ENCODE assay signal across 28 mouse cellular contexts in the genomic region with DNA sequence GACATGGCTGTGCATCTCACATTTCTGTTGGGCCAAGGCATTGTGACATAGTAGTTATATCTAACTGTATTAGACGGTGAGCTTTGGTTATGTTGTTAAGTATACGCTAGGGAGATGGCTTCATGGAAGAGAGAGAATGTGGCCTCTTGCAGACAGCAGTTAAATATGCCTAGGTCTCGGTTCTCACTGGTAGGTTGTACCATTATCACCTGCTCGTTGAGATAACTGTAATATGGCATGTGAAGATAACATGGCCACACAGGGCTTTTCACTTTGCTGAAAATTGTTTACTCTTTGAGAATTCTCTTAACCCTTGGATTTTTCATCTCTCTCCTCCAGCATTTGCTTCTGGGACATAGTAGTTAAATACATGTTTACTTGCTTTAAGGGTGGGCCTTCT. TPM values are rescaled to one million over a fixed set of nuclear protein-coding genes. Genes with fewer than 3 reads are reported as not detected.
A peak's percentile ranks its signal among the peaks of the same experiment; 100 is the strongest.
DNase-seq lines count a peak whose midpoint lies in the region; ATAC-seq and TF ChIP-seq lines count a peak whose summit lies in the region.
"Had no signal": no experiment of that assay in that cellular context is flagged by ENCODE, and none has a peak within 500 bp of the region (broad histone marks: within the 10 kb centered on the region; RNA-seq: fewer than 3 reads in every experiment).

No protein-coding gene starts in this region.

- no peaks in the 10 kb centered on the region for H3K36me3 ChIP-seq in liver, embryonic 14.5 days (replicated peaks; ENCODE audit: control insufficient read depth, insufficient read depth, low read depth)
- H3K36me3 ChIP-seq: embryonic facial prominence, embryonic 15.5 days; forebrain, embryonic 12.5 days; G1E; heart, embryonic 10.5 days; hindbrain, embryonic 13.5 days had no signal

- H3K4me3 ChIP-seq in liver, embryonic 14.5 days (ENCODE audit: insufficient read depth in 1 of 2, low read depth in 2 of 2, low read length in 2 of 2): no peak overlapping the region
- H3K4me3 ChIP-seq: embryonic facial prominence, embryonic 15.5 days; forebrain, embryonic 12.5 days; heart, embryonic 10.5 days; hindbrain, embryonic 13.5 days had no signal

- TF ChIP-seq EP300 in liver, embryonic 14.5 days (IDR thresholded peaks at IDR 0.05; ENCODE audit: low read depth): peak; percentile 81

- no peak for TF ChIP-seq CTCF in liver, embryonic 14.5 days (IDR thresholded peaks at IDR 0.05; ENCODE audit: low read depth)

- no peak overlapping the region for H3K9ac ChIP-seq in liver, embryonic 14.5 days (replicated peaks)
- H3K9ac ChIP-seq: embryonic facial prominence, embryonic 15.5 days; forebrain, embryonic 12.5 days; hindbrain, embryonic 13.5 days had no signal

- no peaks in the 10 kb centered on the region for H3K27me3 ChIP-seq in liver, embryonic 14.5 days (ENCODE audit: control insufficient read depth, insufficient read depth, low read length)
- H3K27me3 ChIP-seq: embryonic facial prominence, embryonic 15.5 days; forebrain, embryonic 12.5 days; hindbrain, embryonic 13.5 days had no signal

- peak; percentile 61 for ATAC-seq in erythroblast, adult 5-6 weeks (replicated peaks; ENCODE audit: low FRiP score, poor library complexity, severe bottlenecking)
- peak; percentile 80 for ATAC-seq in liver, embryonic 14.5 days (ENCODE audit: insufficient read depth)
- ATAC-seq in megakaryocyte progenitor cell, adult 5-6 weeks (replicated peaks; ENCODE audit: poor library complexity): peak; percentile 62
- ATAC-seq: CD4-positive, CD25-positive, alpha-beta regulatory T cell, adult 4 months; forebrain, embryonic 16.5 days; hindbrain, postnatal 0 days had no signal

- H3K4me2 ChIP-seq in liver, embryonic 14.5 days (ENCODE audit: low read depth): peak overlapping the region; percentile 26; the same call in 1 of the 2 replicates
- H3K4me2 ChIP-seq: embryonic facial prominence, embryonic 15.5 days; forebrain, embryonic 12.5 days; hindbrain, embryonic 13.5 days had no signal

- 16% methylated on average over 4 of the region's 4 CpGs for WGBS in liver, embryonic 14.5 days (ENCODE audit: insufficient replicate concordance)

- no peaks in the 10 kb centered on the region for H3K9me3 ChIP-seq in liver, embryonic 14.5 days (ENCODE audit: control insufficient read depth, low read length)
- H3K9me3 ChIP-seq: embryonic facial prominence, embryonic 15.5 days; forebrain, embryonic 12.5 days; G1E; heart, embryonic 10.5 days; hindbrain, embryonic 13.5 days had no signal

- intact Hi-C loops in heart, postnatal 14 days (cut with DNase I): no loop called here

- peak overlapping the region; percentile 23; the same call in 1 of the 2 replicates for H3K27ac ChIP-seq in liver, embryonic 14.5 days
- H3K27ac ChIP-seq: embryonic facial prominence, embryonic 15.5 days; forebrain, embryonic 12.5 days; heart, embryonic 10.5 days; hindbrain, embryonic 13.5 days; hindbrain, postnatal 0 days had no signal

- peak; percentile 23 for DNase-seq in heart, adult 11 months
- no peak for DNase-seq in heart, postnatal 14 days
- DNase-seq in liver, embryonic 14.5 days (ENCODE audit: low read depth in 3 of 3, low spot score in 3 of 3): peak; percentile 41 to 49 (median 45)
- no peak for DNase-seq in cerebellum, adult 11-12 months
- DNase-seq in spleen, postnatal 14 days (ENCODE audit: low spot score in 2 of 2): no peak
- DNase-seq in layer of hippocampus, adult 11-12 months (ENCODE audit: low spot score): no peak
- DNase-seq: adrenal gland, adult 8-10 months; adrenal gland, postnatal 36 days; B cell, adult 2 months; cerebellum, adult 2 months; cerebellum, postnatal 10 days; embryo, embryonic 11 days; gastrocnemius, postnatal 36 days; heart, adult 18-20 months; heart, postnatal 10 days had no signal

- peaks cover 6 to 20% of the 10 kb centered on the region in 2 experiments; a peak in 3 of 4 replicates for H3K4me1 ChIP-seq in liver, embryonic 14.5 days (replicated peaks; ENCODE audit: control insufficient read depth in 2 of 2, insufficient read depth in 2 of 2, low read length in 1 of 2)
- H3K4me1 ChIP-seq: embryonic facial prominence, embryonic 15.5 days had no signal

RNA-seq across cellular contexts. Expression of a gene that starts 21.4 kb away (rescaled TPM):
- total RNA-seq in heart, postnatal 14 days (2021): 1 to 10 TPM; 2.0 to 2.5 TPM
- total RNA-seq in erythroblast, adult 5-6 weeks (2015; ENCODE audit: low replicate concordance): not detected in 2 replicates
- not detected in 2 replicates for total RNA-seq in erythroblast, adult 5-6 weeks (2017; ENCODE audit: low replicate concordance)
- 0.02 TPM in 1 of 2 replicates, not detected in the other for polyA plus RNA-seq in liver, embryonic 14.5 days (2012; rRNA removed)
- polyA plus RNA-seq in liver, embryonic 14.5 days (2014; fragmentation: Nextera tagmentation; extraction: Ambion mirVana): 0.16 TPM in 1 of 2 replicates, not detected in the other
- not detected in 2 replicates for total RNA-seq in megakaryocyte progenitor cell, adult 5-6 weeks (2015)
- not detected in 2 replicates for total RNA-seq in megakaryocyte progenitor cell, adult 5-6 weeks (2017)
- total RNA-seq: common myeloid progenitor, adult 5-6 weeks; hematopoietic stem cell, adult 5-6 weeks had no signal
- polyA plus RNA-seq: CD4-positive, CD25-positive, alpha-beta regulatory T cell, adult 4 months; embryonic facial prominence, embryonic 11.5 days; embryonic facial prominence, embryonic 15.5 days; forebrain, embryonic 12.5 days; forebrain, embryonic 16.5 days; G1E; hindbrain, embryonic 13.5 days; hindbrain, postnatal 0 days had no signal

RNA-seq across cellular contexts. Expression of a gene that starts 51.5 kb away (rescaled TPM):
- 100 to 1,000 TPM; 217 to 220 TPM for total RNA-seq in heart, postnatal 14 days (2021)
- total RNA-seq in erythroblast, adult 5-6 weeks (2015; ENCODE audit: low replicate concordance): 84.0 and 95.1 TPM in 2 replicates
- 132 and 152 TPM in 2 replicates for total RNA-seq in erythroblast, adult 5-6 weeks (2017; ENCODE audit: low replicate concordance)
- polyA plus RNA-seq in liver, embryonic 14.5 days (2012; rRNA removed): 330 and 468 TPM in 2 replicates
- polyA plus RNA-seq in liver, embryonic 14.5 days (2014; fragmentation: Nextera tagmentation; extraction: Ambion mirVana): 596 and 611 TPM in 2 replicates
- 14.0 and 16.5 TPM in 2 replicates for total RNA-seq in megakaryocyte progenitor cell, adult 5-6 weeks (2015)
- 11.8 and 18.1 TPM in 2 replicates for total RNA-seq in megakaryocyte progenitor cell, adult 5-6 weeks (2017)

Comparison
In these comparisons a context has a peak if more than half of its experiments do, and no peak if none do; other contexts are left out.
1. DNase-seq: peak in heart, adult 11 months (single experiment) and liver, embryonic 14.5 days (3 of 3); none in heart, postnatal 14 days (0 of 2), cerebellum, adult 11-12 months (single experiment), spleen, postnatal 14 days (0 of 2) and layer of hippocampus, adult 11-12 months (single experiment).
2. RNA of a gene that starts 51.5 kb away (total RNA-seq): 217 to 220 TPM in heart, postnatal 14 days and 84.0 to 152 TPM in erythroblast, adult 5-6 weeks; 11.8 to 18.1 TPM in megakaryocyte progenitor cell, adult 5-6 weeks; every median in the first group is over 4 times any median in the second.
3. Peak in every context shown above with its lines, with median percentiles within 50 percentile points of each other: ATAC-seq.